Mouse (Mus musculus) neural tube, embryonic 11.5 days (tissue): ENCODE measurements around the gene Pla2g15. TPM values are rescaled to one million over a fixed set of nuclear protein-coding genes. Genes with fewer than 3 reads are reported as not detected.
"Not testable (repeated sequence)": the region's sequence is repeated elsewhere in the genome, so short reads cannot be mapped to it uniquely, and the experiment has no call there.

Source experiments
- ATAC-seq: fragments of 200-750 bp; cut with Nextera tagmentation; 2 replicates; pipeline ENCODE4 v1.8.0; 2017; ENCODE audit warnings: moderate number of reproducible peaks, mild to moderate bottlenecking, moderate TSS enrichment, moderate library complexity; ENCODE audit not compliant: insufficient read depth, low FRiP score, low TSS enrichment
- DNase-seq: peaks from one replicate; pipeline ENCODE4 v3.0.0-alpha.2; 2015; ENCODE audit warnings: low spot score
- H3K27ac ChIP-seq: fragments of 300-500 bp; sonication (generic); 2 replicates; pipeline ENCODE4 v1.5.1; 2014; ENCODE audit warnings: low read depth, mild to moderate bottlenecking, low read length
- H3K27me3 ChIP-seq: fragments of 300-500 bp; sonication (generic); 2 replicates; pipeline ENCODE4 v1.6.1; 2014; ENCODE audit warnings: mild to moderate bottlenecking, low read length, mixed read lengths; ENCODE audit not compliant: control insufficient read depth, insufficient read depth
- H3K36me3 ChIP-seq: fragments of 300-500 bp; sonication (generic); 2 replicates; pipeline ENCODE4 v1.6.1; 2014; ENCODE audit warnings: mild to moderate bottlenecking, low read length, moderate library complexity, mixed read lengths; ENCODE audit not compliant: control insufficient read depth, insufficient read depth
- H3K4me1 ChIP-seq: fragments of 300-500 bp; sonication (generic); 2 replicates; pipeline ENCODE4 v1.6.1; 2014; ENCODE audit warnings: low read length, mixed read lengths; ENCODE audit not compliant: control insufficient read depth, insufficient read depth
- H3K4me2 ChIP-seq: fragments of 300-500 bp; sonication (generic); 2 replicates; pipeline ENCODE4 v1.6.1; 2014; ENCODE audit warnings: low read depth, mild to moderate bottlenecking, moderate library complexity
- H3K4me3 ChIP-seq: fragments of 300-500 bp; sonication (generic); 2 replicates; pipeline ENCODE4 v1.5.1; 2014; ENCODE audit warnings: low read depth, low read length
- H3K9ac ChIP-seq: fragments of 300-500 bp; sonication (generic); 2 replicates; pipeline ENCODE4 v1.6.1; 2014; ENCODE audit warnings: mild to moderate bottlenecking, low read length
- H3K9me3 ChIP-seq: fragments of 300-500 bp; sonication (generic); 2 replicates; pipeline ENCODE4 v1.6.1; 2016; ENCODE audit warnings: low read length; ENCODE audit not compliant: control insufficient read depth
- WGBS: fragments of 180-500 bp; shearing (Covaris S2); extraction: QIAGEN DNeasy Blood & Tissue Kit; methylation state at CpG from one replicate; pipeline ENCODE4 v1.1.7; 2014; 5-methylcytosine and 5-hydroxymethylcytosine counted together
- polyA plus RNA-seq: library from polyadenylated mRNA; unstranded; fragments of >200 nt; fragmentation: Nextera tagmentation; extraction: Ambion mirVana; gene quantifications from 2 replicates; pipeline ENCODE4 v1.2.1, GENCODE M21; 2014

The Pla2g15 gene
- polyA plus RNA-seq, 1 experiment from 2014 or later = 8.9 TPM

- no peaks in the 10 kb centered on the region for H3K27me3 ChIP-seq
- ATAC-seq = no peak
- 92% methylated on average over 3 of the region's 3 CpGs for WGBS
- no peaks in the 10 kb centered on the region for H3K9me3 ChIP-seq
- no peak overlapping the region for H3K9ac ChIP-seq
- no peak for DNase-seq
- H3K4me2 ChIP-seq = no peak overlapping the region
- H3K36me3 ChIP-seq = peaks cover 2% of the 10 kb centered on the region; the same call in 1 of the 2 replicates
- no peaks in the 10 kb centered on the region for H3K4me1 ChIP-seq
- H3K4me3 ChIP-seq = no peak overlapping the region
- H3K27ac ChIP-seq = no peak overlapping the region
Observed at GRCm38 (mm10) chr8:106186394-106186793, 36.2 kb downstream of the Pla2g15 start.

DNA sequence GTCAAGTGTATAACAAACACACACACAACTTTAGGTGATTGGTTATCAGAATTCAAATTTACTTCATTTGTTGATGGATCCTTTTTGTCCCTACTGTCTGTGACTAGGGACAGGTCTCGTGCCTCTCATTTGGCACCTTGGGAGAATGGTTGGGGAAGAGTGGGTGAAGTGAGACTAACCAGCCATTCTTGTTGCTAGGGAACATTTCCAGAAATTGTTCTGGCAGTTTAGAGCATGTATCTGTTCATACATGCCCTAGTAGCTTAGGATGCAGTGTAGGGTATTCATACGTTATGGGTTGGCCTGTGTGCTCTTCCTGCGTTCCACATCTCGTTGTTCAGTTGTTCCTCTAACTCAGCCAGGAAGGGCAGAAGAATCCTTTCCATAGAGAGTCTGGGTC is 39.0 kb downstream of the Pla2g15 start:
- Histone ChIP-seq H3K27me3 (no peaks in the 10 kb centered on the region), H3K9ac (no peak overlapping the region), H3K9me3 (no peaks in the 10 kb centered on the region), H3K36me3 (peaks cover 2% of the 10 kb centered on the region; the same call in 1 of the 2 replicates), H3K27ac (no peak overlapping the region), H3K4me1 (no peaks in the 10 kb centered on the region), H3K4me2 (no peak overlapping the region), H3K4me3 (no peak overlapping the region)
- 95% methylated on average over 4 of the region's 4 CpGs for WGBS
- ATAC-seq = no peak
- no peak for DNase-seq

DNA sequence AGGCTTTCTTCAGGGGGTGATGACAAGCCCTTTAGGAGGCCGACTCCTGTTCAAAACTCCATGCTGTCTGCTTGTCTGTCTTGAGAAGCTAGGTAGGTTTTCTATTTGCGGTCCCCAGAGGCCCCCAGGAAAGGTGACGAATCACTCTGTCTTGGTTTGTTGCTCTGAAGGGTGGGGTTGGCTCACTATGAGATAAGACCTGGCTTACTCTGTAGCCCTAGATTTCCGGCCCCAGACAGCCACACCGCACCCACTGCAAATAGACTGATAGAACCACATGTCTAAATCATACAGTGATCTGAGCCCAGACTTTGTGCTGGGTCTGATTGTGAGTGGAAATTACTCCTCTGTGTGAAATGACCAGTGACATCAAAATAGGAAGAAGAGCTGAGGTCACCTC is 41.4 kb downstream of the Pla2g15 start:
- ATAC-seq = no peak
- H3K27ac ChIP-seq = no peak overlapping the region
- no peak for DNase-seq
- H3K9me3 ChIP-seq = no peaks in the 10 kb centered on the region
- H3K4me3 ChIP-seq = no peak overlapping the region
- WGBS = 93% methylated on average over 5 of the region's 5 CpGs
- H3K9ac ChIP-seq = no peak overlapping the region
- H3K36me3 ChIP-seq = peaks cover 2% of the 10 kb centered on the region; the same call in 1 of the 2 replicates
- H3K4me1 ChIP-seq = no peaks in the 10 kb centered on the region
- H3K4me2 ChIP-seq = no peak overlapping the region
- H3K27me3 ChIP-seq = no peaks in the 10 kb centered on the region

- Histone ChIP-seq H3K27ac (no peak overlapping the region), H3K36me3 (peaks cover 4% of the 10 kb centered on the region; the same call in 1 of the 2 replicates), H3K9me3 (no peaks in the 10 kb centered on the region), H3K4me2 (no peak overlapping the region), H3K27me3 (no peaks in the 10 kb centered on the region), H3K9ac (no peak overlapping the region), H3K4me3 (no peak overlapping the region), H3K4me1 (no peaks in the 10 kb centered on the region)
- 90% methylated on average over 6 of the region's 6 CpGs for WGBS
- DNase-seq = no peak
- no peak for ATAC-seq
Observed at GRCm38 (mm10) chr8:106193162-106193561, 43.0 kb downstream of the Pla2g15 start.

- Histone ChIP-seq H3K27ac (no peak overlapping the region), H3K4me1 (no peaks in the 10 kb centered on the region)
- WGBS = 87% methylated on average over 5 of the region's 5 CpGs
Observed at GRCm38 (mm10) chr8:106194062-106194461, 43.9 kb downstream of the Pla2g15 start.

GRCm38 (mm10) chr8:106198741-106199140 is 48.5 kb downstream of the Pla2g15 start:
- Histone ChIP-seq H3K4me2 (no peak overlapping the region), H3K4me3 (no peak overlapping the region), H3K4me1 (no peaks in the 10 kb centered on the region), H3K9me3 (no peaks in the 10 kb centered on the region), H3K36me3 (peaks cover 7% of the 10 kb centered on the region), H3K9ac (no peak overlapping the region), H3K27me3 (no peaks in the 10 kb centered on the region), H3K27ac (no peak overlapping the region)
- WGBS = 26% methylated on average over 1 of the region's 1 CpGs
- ATAC-seq (no peak), DNase-seq (peak; percentile 22)

More at GRCm38 (mm10) chr8:106194062-106194461, 43.9 kb downstream of the Pla2g15 start:
- Histone ChIP-seq H3K4me3 (no peak overlapping the region), H3K36me3 (peaks cover 5% of the 10 kb centered on the region; the same call in 1 of the 2 replicates), H3K27me3 (no peaks in the 10 kb centered on the region), H3K4me2 (no peak overlapping the region), H3K9me3 (no peaks in the 10 kb centered on the region), H3K9ac (no peak overlapping the region)
- ATAC-seq (no peak), DNase-seq (no peak)

- not testable (repeated sequence) for H3K4me2 ChIP-seq, H3K27me3 ChIP-seq, DNase-seq, H3K9ac ChIP-seq, H3K27ac ChIP-seq, ATAC-seq, H3K36me3 ChIP-seq, H3K4me1 ChIP-seq, H3K4me3 ChIP-seq, H3K9me3 ChIP-seq
- WGBS = 88% methylated on average over 3 of the region's 3 CpGs
Observed at GRCm38 (mm10) chr8:106199596-106199995, 49.4 kb downstream of the Pla2g15 start.

GRCm38 (mm10) chr8:106210035-106210731 is 60.0 kb downstream of the Pla2g15 start:
- H3K4me1 ChIP-seq = no peaks in the 10 kb centered on the region
- peak overlapping the region; percentile 77 for H3K4me3 ChIP-seq
- peaks cover 3% of the 10 kb centered on the region; the same call in 1 of the 2 replicates for H3K36me3 ChIP-seq
- H3K27me3 ChIP-seq = no peaks in the 10 kb centered on the region
- no peaks in the 10 kb centered on the region for H3K9me3 ChIP-seq
- ATAC-seq (peak; percentile 67), DNase-seq (no peak)
- H3K4me2 ChIP-seq = peak overlapping the region; percentile 65
- H3K9ac ChIP-seq = peak overlapping the region; percentile 92
- 1% methylated on average over 35 of the region's 35 CpGs for WGBS
- peak overlapping the region; percentile 89 for H3K27ac ChIP-seq

DNA sequence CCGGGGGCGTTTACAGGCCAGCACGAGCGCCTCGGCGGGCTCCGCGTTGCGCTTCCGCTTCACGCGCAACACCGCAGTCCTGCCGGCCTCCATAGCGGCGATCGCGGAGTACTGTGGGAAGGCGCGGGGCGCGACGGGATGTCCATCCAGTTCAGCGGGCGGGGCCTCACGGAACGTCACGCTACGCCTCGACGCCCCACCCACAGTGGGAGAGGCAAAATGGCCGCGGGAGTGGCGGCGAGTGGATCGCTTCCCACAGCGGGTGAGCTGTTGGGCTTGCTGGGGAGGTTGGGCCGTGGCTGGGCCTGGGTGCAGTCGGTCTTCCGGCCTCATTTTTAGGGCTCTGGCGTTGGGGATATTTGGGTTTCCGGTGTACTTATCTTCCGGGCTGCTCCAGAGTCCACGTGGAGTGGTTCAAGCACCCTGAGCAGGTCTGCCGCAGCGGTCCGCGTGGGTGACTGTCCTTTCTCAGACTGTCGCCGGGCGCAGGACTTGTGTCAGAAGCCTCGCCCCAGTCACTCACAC is 60.7 kb downstream of the Pla2g15 start, which contains the start of the genes Slc7a6os and Prmt7:
Gene Slc7a6os, minus strand, starts transcription at position 115 of the 525 bp plus-strand sequence.
Gene Prmt7, plus strand, starts transcription at position 116 of the 525 bp plus-strand sequence.
- DNase-seq = peak; percentile 96
- WGBS = under 1% methylated on average over 52 of the region's 52 CpGs

More for the DNA sequence above, 60.7 kb downstream of the Pla2g15 start, which contains the start of the genes Slc7a6os and Prmt7:
- Histone ChIP-seq H3K4me2 (peak within 1 kb of the TSS; percentile 65), H3K36me3 (peaks cover 5% of the 10 kb centered on the region; the same call in 1 of the 2 replicates), H3K27ac (peak within 1 kb of the TSS; percentile 89), H3K9me3 (no peaks in the 10 kb centered on the region), H3K4me1 (no peaks in the 10 kb centered on the region), H3K27me3 (no peaks in the 10 kb centered on the region), H3K9ac (peak within 1 kb of the TSS; percentile 92), H3K4me3 (peak within 1 kb of the TSS; percentile 77)
- peak; percentile 99 for ATAC-seq
